Mouse (Mus musculus): ENCODE data around the gene Map3k5. TPM values are rescaled to one million over a fixed set of nuclear protein-coding genes. Genes with fewer than 3 reads are reported as not detected.

Gene Map3k5
- polyA plus RNA-seq, 1 experiment: 4.0 TPM

DNA sequence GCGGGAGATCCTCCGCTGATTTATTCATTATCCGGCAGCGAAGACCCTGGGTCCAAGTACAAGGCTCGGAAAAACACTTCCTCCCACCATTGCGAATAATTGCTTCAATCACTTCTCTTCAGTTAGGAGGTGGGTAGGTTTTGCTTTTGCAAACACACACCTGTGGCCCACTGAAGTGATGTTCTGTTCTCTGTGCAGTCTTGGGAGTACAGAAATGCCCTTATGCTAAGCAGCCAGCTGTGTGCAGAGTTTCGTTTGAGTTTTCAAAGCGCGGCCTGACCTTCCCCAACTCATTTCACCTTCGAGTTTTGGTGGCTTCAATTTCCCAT, 987 bp downstream of the Map3k5 start:
- Histone ChIP-seq H3K27me3 (ENCODE audit: control insufficient read depth, insufficient read depth, low read length) (no peaks in the 10 kb centered on the region), H3K4me1 (ENCODE audit: control insufficient read depth, insufficient read depth, insufficient read length) (peaks cover 23% of the 10 kb centered on the region), H3K4me3 (ENCODE audit: extremely low read depth, insufficient read depth, insufficient read length) (peak overlapping the region; percentile 98), H3K27ac (ENCODE audit: insufficient read depth, low read length) (peak overlapping the region; percentile 83; the same call in 1 of the 2 replicates), H3K36me3 (ENCODE audit: control insufficient read depth, insufficient read depth, low read length) (no peaks in the 10 kb centered on the region)
- 5% methylated on average over 10 of the region's 10 CpGs for WGBS
- no peak for DNase-seq (ENCODE audit: low read depth in 1 of 2, low spot score in 2 of 2)
- TF ChIP-seq CTCF (IDR thresholded peaks at IDR 0.05; ENCODE audit: extremely low read depth, insufficient read depth, insufficient read length, insufficient replicate concordance) (no peak), POLR2A (IDR thresholded peaks at IDR 0.05; ENCODE audit: low read depth, low read length) (no peak)

DNA sequence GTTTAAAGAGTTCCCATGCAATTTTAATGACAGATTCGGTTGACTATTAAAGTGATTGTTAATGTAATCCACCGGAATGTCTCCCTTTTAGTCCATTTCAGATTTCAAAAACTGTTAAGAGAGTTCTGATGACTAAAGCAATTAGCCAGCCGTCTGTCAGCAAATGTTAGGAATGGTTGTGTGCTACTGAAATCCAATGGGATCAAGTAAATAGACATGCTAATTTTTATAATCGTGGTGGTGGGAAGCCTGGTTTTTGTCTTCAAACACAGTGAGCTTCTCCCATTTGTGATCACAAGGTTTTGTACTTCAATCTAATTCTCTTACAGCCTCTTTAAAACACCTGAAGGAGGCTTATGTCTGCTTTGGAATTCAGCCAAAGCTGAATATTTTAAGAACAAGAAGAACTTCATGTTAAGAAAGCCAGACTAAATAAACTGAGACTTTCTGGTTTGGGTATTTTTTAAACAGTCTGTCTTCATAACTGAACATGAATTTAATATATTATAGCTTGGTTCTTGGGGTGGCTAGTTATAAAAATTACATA, 1.6 kb downstream of the Map3k5 start:
- peaks cover 27% of the 10 kb centered on the region for H3K4me1 ChIP-seq (ENCODE audit: control insufficient read depth, insufficient read depth, insufficient read length)
- no peak overlapping the region for H3K4me3 ChIP-seq (ENCODE audit: extremely low read depth, insufficient read depth, insufficient read length)
- no peaks in the 10 kb centered on the region for H3K36me3 ChIP-seq (ENCODE audit: control insufficient read depth, insufficient read depth, low read length)
- H3K27ac ChIP-seq (ENCODE audit: insufficient read depth, low read length): no peak overlapping the region
- 62% methylated on average over 4 of the region's 4 CpGs for WGBS
- no peak for DNase-seq (ENCODE audit: low read depth in 1 of 2, low spot score in 2 of 2)
- no peaks in the 10 kb centered on the region for H3K27me3 ChIP-seq (ENCODE audit: control insufficient read depth, insufficient read depth, low read length)
- TF ChIP-seq CTCF (IDR thresholded peaks at IDR 0.05; ENCODE audit: extremely low read depth, insufficient read depth, insufficient read length, insufficient replicate concordance) (no peak), POLR2A (IDR thresholded peaks at IDR 0.05; ENCODE audit: low read depth, low read length) (no peak)

DNA sequence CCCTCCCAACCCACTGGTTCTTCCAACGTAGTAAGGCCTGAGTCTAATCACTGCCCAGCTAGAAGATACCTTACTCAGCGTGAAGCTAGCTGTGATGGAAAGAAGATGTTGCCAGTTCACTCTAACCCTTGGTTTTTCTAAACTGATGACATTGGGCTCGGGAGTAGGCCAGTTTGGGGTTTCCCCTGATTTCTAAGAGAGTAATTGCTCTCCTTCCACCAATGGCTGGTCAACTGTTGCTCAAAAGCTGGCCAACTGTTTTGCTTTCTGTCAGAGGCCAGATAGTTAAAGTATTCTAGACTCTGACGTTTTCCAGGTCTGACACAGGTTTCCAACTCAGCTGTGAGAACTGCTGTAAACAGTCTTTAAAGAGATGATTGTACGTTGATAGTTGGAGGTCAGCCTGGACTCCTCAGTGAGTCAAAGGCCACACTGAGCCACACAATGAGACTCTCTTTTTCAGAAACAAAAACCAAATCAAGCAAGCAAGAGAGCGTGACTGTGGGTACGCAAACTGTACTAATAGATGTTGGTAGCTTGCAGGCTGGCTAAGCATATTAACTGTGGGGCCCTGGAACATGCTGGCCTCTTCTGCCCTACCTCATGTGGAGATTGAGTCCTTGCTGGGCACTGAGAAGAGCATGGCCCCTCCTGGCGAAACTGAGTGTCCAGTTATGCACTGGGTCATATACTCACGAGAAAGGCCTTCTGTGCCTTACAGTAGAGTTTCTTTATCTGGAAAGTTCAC, 2.9 kb downstream of the Map3k5 start:
- H3K36me3 ChIP-seq (ENCODE audit: control insufficient read depth, insufficient read depth, low read length): no peaks in the 10 kb centered on the region
- 0 out of 2 replicates have a peak overlapping the region, but pooled peaks have one; percentile 5 for H3K27ac ChIP-seq (ENCODE audit: insufficient read depth, low read length)
- no peak for TF ChIP-seq CTCF (IDR thresholded peaks at IDR 0.05; ENCODE audit: extremely low read depth, insufficient read depth, insufficient read length, insufficient replicate concordance)
- TF ChIP-seq POLR2A (IDR thresholded peaks at IDR 0.05; ENCODE audit: low read depth, low read length): no peak

DNA sequence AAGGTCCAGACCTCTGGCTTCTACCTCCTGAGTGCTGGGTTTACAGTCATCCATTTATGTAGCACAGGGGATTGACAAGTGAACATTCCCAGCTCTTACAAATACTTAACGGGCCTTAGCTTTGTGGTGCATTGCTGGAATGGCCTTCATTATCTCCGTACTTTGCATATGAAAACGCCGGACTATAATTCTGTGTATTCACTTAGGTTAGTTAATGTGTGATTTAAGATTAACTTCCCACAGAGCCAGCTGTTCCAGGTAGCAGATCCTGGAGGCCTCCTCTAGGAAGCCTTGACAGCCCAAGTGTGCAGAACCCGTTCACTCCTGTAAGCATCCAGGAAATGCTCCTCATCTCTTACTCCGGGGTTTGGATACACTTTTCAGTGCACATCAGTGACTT, 4.5 kb downstream of the Map3k5 start:
- 67% methylated on average over 6 of the region's 6 CpGs for WGBS
- no peak for DNase-seq (ENCODE audit: low read depth in 1 of 2, low spot score in 2 of 2)
- Histone ChIP-seq H3K27ac (ENCODE audit: insufficient read depth, low read length) (no peak overlapping the region), H3K36me3 (ENCODE audit: control insufficient read depth, insufficient read depth, low read length) (no peaks in the 10 kb centered on the region), H3K27me3 (ENCODE audit: control insufficient read depth, insufficient read depth, low read length) (no peaks in the 10 kb centered on the region), H3K4me1 (ENCODE audit: control insufficient read depth, insufficient read depth, insufficient read length) (peaks cover 32% of the 10 kb centered on the region), H3K4me3 (ENCODE audit: extremely low read depth, insufficient read depth, insufficient read length) (no peak overlapping the region)
- TF ChIP-seq CTCF (IDR thresholded peaks at IDR 0.05; ENCODE audit: extremely low read depth, insufficient read depth, insufficient read length, insufficient replicate concordance): no peak
- TF ChIP-seq POLR2A (IDR thresholded peaks at IDR 0.05; ENCODE audit: low read depth, low read length): no peak

More for the DNA sequence above, 2.9 kb downstream of the Map3k5 start:
- peaks cover 32% of the 10 kb centered on the region for H3K4me1 ChIP-seq (ENCODE audit: control insufficient read depth, insufficient read depth, insufficient read length)
- no peaks in the 10 kb centered on the region for H3K27me3 ChIP-seq (ENCODE audit: control insufficient read depth, insufficient read depth, low read length)
- WGBS: 64% methylated on average over 9 of the region's 9 CpGs
- H3K4me3 ChIP-seq (ENCODE audit: extremely low read depth, insufficient read depth, insufficient read length): no peak overlapping the region
- no peak for DNase-seq (ENCODE audit: low read depth in 1 of 2, low spot score in 2 of 2)

DNA sequence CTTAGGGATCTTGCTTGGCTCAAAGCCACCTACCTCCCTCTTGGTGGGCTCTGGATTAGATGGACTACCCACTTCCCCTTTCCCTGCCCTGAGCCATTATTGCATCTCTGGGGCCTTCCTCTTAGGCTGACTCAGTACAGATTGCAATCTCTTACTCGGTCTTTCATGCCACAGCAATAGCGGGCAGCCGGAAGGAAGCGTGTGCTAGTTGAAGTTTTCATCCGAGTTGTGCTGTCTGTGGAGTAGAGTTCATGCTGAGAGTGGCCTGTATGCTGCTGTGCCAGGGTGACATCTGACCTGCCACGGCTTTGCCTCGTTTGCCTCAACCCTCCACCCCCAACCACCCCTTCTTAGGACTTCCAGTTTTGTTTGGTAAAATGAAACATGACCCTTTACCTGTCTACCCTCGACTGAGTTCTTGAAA, 5.0 kb downstream of the Map3k5 start:
- peak in 1 of 2 experiments; percentile 43 for DNase-seq (ENCODE audit: low read depth in 1 of 2, low spot score in 2 of 2)
- peaks cover 32% of the 10 kb centered on the region for H3K4me1 ChIP-seq (ENCODE audit: control insufficient read depth, insufficient read depth, insufficient read length)
- H3K36me3 ChIP-seq (ENCODE audit: control insufficient read depth, insufficient read depth, low read length): no peaks in the 10 kb centered on the region
- H3K27me3 ChIP-seq (ENCODE audit: control insufficient read depth, insufficient read depth, low read length): no peaks in the 10 kb centered on the region
- no peak overlapping the region for H3K4me3 ChIP-seq (ENCODE audit: extremely low read depth, insufficient read depth, insufficient read length)
- 6% methylated on average over 8 of the region's 8 CpGs for WGBS
- H3K27ac ChIP-seq (ENCODE audit: insufficient read depth, low read length): peak overlapping the region; percentile 61
- TF ChIP-seq POLR2A (IDR thresholded peaks at IDR 0.05; ENCODE audit: low read depth, low read length) (no peak), CTCF (IDR thresholded peaks at IDR 0.05; ENCODE audit: extremely low read depth, insufficient read depth, insufficient read length, insufficient replicate concordance) (no peak)

DNA sequence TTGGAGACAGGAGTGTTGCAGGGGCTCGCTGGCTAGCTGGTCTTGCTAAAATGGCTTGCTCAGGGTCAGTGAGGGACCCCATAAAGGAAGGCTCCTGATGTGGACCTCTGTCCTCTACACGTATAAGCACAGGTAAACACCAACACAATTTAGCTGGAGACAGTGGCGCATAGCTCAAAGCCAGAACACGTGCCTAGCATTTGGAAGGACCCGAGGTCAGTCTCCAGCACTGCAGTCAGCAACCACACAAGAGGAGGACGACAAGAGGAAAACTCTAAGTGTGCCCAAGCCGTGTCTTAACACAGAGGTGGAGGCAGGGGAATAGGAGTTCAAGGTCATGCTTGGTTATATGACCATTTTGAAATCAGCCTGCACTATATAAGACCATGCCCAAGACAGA, 5.9 kb downstream of the Map3k5 start:
- no peak overlapping the region for H3K27ac ChIP-seq (ENCODE audit: insufficient read depth, low read length)
- no peak for TF ChIP-seq CTCF (IDR thresholded peaks at IDR 0.05; ENCODE audit: extremely low read depth, insufficient read depth, insufficient read length, insufficient replicate concordance)
- TF ChIP-seq POLR2A (IDR thresholded peaks at IDR 0.05; ENCODE audit: low read depth, low read length): no peak
- H3K36me3 ChIP-seq (ENCODE audit: control insufficient read depth, insufficient read depth, low read length): no peaks in the 10 kb centered on the region
- DNase-seq (ENCODE audit: low read depth in 1 of 2, low spot score in 2 of 2): no peak
- no peak overlapping the region for H3K4me3 ChIP-seq (ENCODE audit: extremely low read depth, insufficient read depth, insufficient read length)
- WGBS: 83% methylated on average over 7 of the region's 7 CpGs
- H3K4me1 ChIP-seq (ENCODE audit: control insufficient read depth, insufficient read depth, insufficient read length): peaks cover 32% of the 10 kb centered on the region
- no peaks in the 10 kb centered on the region for H3K27me3 ChIP-seq (ENCODE audit: control insufficient read depth, insufficient read depth, low read length)

DNA sequence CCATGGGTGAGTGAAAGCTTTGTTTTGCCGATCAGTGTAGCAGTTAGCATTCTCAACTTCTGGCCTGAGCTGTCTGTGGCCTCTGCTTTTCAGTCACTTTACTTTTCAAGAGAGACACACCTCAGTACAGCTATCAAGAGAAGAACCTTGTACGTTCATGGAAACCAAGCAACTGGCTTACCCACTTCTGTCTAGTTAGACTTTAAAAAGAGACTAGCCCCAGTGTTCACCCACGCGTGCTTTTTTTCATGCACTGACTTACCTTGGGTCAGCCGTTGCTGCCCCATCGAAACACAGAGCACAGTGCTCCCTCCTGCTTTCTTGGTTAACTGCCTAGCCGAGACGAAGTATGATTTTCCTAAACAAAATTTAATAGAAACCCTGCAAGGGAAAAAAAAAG, 6.4 kb downstream of the Map3k5 start:
- no peak overlapping the region for H3K4me3 ChIP-seq (ENCODE audit: extremely low read depth, insufficient read depth, insufficient read length)
- H3K36me3 ChIP-seq (ENCODE audit: control insufficient read depth, insufficient read depth, low read length): no peaks in the 10 kb centered on the region
- TF ChIP-seq CTCF (IDR thresholded peaks at IDR 0.05; ENCODE audit: extremely low read depth, insufficient read depth, insufficient read length, insufficient replicate concordance) (no peak), POLR2A (IDR thresholded peaks at IDR 0.05; ENCODE audit: low read depth, low read length) (no peak)
- no peaks in the 10 kb centered on the region for H3K27me3 ChIP-seq (ENCODE audit: control insufficient read depth, insufficient read depth, low read length)
- H3K27ac ChIP-seq (ENCODE audit: insufficient read depth, low read length): no peak overlapping the region
- peaks cover 29% of the 10 kb centered on the region for H3K4me1 ChIP-seq (ENCODE audit: control insufficient read depth, insufficient read depth, insufficient read length)
- no peak for DNase-seq (ENCODE audit: low read depth in 1 of 2, low spot score in 2 of 2)
- WGBS: 58% methylated on average over 8 of the region's 8 CpGs

All from spleen, adult 2 months (tissue).